Mouse (Mus musculus) c-Kit-positive CD71-positive TER-119-positive erythroid progenitor cells, embryonic 14.5 days (primary cell): Measurements from ENCODE around the gene Kbtbd2.

Experiments used
- DNase-seq: peaks from one replicate; pipeline ENCODE4 v3.0.0-alpha.2; 2013; ENCODE audit warnings: low spot score

Gene Kbtbd2

GRCm38 (mm10) chr6:56785068-56785467 is 12.5 kb downstream of the Kbtbd2 start:
- DNase-seq = no peak

GRCm38 (mm10) chr6:56783561-56784272 is 13.9 kb downstream of the Kbtbd2 start:
- no peak for DNase-seq

- DNase-seq = no peak
These were observed 18.0 kb downstream of the Kbtbd2 start for GRCm38 (mm10) chr6:56779636-56780035.

- no peak for DNase-seq
These were observed 21.8 kb downstream of the Kbtbd2 start for GRCm38 (mm10) chr6:56775816-56776215.

- DNase-seq = no peak
These were observed 31.9 kb downstream of the Kbtbd2 start for GRCm38 (mm10) chr6:56765696-56766095.

- DNase-seq = no peak
These were observed 32.3 kb downstream of the Kbtbd2 start for GRCm38 (mm10) chr6:56765265-56765664.

GRCm38 (mm10) chr6:56759324-56759723 is 38.3 kb downstream of the Kbtbd2 start:
- DNase-seq = no peak

GRCm38 (mm10) chr6:56756117-56756516 is 41.5 kb downstream of the Kbtbd2 start:
- DNase-seq = no peak

- DNase-seq = no peak
These were observed 43.9 kb downstream of the Kbtbd2 start for GRCm38 (mm10) chr6:56753719-56754118.

- no peak for DNase-seq
These were observed 51.6 kb downstream of the Kbtbd2 start for GRCm38 (mm10) chr6:56745950-56746543.

- no peak for DNase-seq
These were observed 65.1 kb downstream of the Kbtbd2 start for GRCm38 (mm10) chr6:56732545-56732944.
